Mouse (Mus musculus) mouse trophoblast stem cell (cell line): ENCODE data around the gene Nckipsd.

Source experiments
- in situ Hi-C, 2 experiments: fragments of 300-500 bp; cut with MseI, MboI; formaldehyde crosslinking; loops; 2 replicates in 1 of 2; 3 replicates in 1 of 2; pipeline ENCODE4 v1.15.1; 2025

Nckipsd gene

DNA sequence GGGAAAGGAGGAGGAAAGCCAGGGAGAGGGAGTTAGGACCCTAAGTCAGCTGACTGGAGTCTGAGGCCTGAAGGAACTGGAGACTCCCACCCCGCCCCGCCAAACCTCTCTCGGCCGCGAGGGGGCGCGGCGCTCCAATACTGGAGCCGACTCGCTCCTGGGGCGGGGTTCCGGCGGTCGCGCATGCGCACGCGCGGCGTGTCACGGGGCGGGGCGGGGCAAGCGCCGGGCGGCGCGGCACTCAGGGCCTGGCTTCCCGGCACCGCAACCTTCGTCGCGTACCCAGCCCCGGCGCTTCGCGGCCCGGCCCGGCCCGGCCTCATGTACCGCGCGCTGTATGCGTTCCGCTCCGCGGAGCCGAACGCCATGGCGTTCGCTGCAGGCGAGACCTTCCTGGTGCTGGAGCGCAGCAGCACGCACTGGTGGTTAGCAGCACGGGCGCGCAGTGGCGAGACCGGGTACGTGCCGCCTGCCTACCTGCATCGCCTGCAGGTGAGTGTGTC, at the start of gene Nckipsd:
TSS of gene Nckipsd (plus strand) at position 206 of the 503 bp plus-strand sequence.
- in situ Hi-C loops = no loop called here

DNA sequence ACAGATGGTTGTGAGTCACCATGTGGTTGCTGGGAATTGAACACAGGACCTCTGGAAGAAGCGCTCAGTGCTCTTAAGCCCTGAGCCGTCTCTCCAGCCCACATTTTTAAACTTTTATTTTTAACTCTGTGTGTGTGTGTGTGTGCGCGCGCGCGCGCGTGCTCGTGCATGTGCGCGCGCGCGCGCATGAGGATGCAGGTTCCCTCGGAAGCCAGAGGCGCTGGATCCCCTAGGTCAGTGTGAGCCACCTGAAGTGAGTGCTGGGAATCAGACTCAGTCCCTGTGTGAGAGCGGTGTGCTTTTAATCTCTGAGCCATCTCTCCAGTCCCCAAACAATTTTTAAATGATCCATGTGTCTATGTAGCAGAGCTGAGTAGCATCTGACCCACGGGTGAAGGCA, 49.0 kb upstream of the Nckipsd start:
- in situ Hi-C loops = no loop called here

GRCm38 (mm10) chr9:108759805-108760204, 48.4 kb upstream of the Nckipsd start:
- in situ Hi-C loops = no loop called here

DNA sequence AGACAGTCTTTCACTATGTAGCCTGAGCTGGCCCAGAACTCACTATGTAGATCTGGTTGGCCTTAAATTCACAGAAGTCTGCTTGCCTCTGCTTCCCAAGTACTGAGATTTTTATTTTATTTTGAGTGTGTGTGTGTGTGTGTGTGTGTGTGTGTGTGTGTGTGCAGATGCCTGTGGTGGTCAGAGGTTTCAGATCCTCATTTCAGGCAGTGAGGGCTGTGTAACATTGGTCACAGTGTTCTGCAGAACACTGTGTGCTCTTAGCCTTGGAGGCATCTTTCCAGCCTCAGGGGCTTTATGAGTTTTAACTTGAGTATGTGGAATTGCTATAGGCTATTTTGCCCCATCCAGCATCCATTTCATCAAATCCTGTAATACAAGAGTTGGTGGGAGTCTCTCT, 46.6 kb upstream of the Nckipsd start:
- in situ Hi-C loops = no loop called here

- in situ Hi-C loops = no loop called here
These were observed 43.2 kb upstream of the Nckipsd start for GRCm38 (mm10) chr9:108764971-108765370.

DNA sequence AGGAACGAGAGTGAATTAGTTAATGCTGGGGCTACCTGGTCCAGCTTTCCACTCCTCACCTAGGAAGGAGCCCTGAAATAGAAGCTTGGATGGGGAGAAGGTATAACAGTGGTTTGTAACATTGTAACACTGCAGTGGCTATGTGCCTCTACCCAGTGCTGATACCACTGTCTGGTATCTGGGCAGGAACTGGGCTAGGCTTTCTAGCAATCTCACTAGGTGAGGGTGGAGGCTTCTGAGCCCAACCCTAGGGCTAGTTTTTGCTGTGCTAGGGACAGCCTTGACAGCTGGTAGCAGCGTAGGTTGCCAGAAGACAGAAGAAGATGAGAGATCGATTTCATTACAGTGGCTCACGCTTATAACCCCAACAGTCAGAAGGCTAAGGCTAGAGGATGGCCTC, 31.6 kb upstream of the Nckipsd start:
- in situ Hi-C loops = no loop called here

DNA sequence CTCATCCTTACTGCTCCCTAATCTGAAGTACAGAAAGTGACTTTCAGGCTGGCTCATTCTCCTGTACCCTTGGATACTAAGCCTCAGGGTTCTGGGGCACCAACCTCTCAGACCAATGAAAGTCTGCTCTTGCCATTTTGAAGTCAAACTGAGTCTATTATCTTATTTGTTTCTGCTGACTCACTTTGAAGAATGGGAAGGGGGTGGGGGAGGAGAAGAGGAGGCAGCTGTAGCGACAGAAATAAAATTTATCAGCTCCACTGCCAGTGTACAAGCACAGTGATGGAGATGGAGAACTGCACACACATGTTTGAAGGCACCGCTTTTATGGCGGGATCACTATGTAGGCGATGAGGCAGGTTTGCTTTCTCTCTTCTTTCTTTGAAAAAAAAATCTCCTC, 30.9 kb upstream of the Nckipsd start:
- in situ Hi-C loops = no loop called here

DNA sequence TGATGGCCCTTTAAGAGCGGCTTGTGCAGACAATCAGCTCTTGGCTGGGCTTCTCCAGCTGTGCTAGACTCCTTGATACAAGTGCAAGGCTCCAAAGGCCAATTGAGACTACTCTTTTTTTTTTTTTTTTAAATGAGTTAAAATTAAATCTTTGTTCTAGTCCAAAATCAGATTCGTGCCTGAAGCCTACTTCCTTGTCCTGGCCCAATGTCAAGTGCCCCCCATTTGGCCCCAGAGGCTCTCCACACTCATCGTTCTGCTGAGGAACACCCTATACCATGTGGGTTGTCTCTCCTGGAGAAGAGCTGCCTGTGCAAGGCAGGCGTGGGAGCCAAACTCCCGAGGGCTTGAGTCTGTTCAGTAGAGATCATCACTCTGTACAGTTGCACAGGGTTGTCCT, 27.2 kb upstream of the Nckipsd start:
- in situ Hi-C loops = no loop called here

DNA sequence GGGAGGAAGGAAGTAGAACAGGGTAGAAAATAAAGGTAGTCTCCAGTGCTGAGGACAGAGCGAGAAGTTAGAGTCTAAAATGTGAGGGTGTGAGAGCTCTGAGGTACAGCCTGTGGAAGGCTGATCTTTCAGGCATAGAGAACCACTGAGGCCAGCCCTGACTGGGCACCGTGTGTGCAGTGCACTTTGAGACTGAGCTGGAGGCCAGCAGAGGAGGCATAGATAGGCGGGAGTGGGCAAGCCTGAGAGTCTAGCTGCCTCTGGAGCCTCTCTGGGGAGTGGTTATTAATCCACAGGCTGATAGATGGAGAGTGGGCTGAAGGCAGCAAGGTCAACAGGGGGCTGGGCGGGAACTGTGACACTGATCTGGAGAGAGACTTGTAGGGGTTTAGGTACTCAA, 26.3 kb upstream of the Nckipsd start:
- in situ Hi-C loops = no loop called here

- in situ Hi-C loops = no loop called here
These were observed 25.2 kb upstream of the Nckipsd start for GRCm38 (mm10) chr9:108782836-108783547.

GRCm38 (mm10) chr9:108783548-108784463, 24.4 kb upstream of the Nckipsd start, which contains the start of gene Ip6k2:
TSS of gene Ip6k2 (plus strand) at chr9:108783796.
- in situ Hi-C loops = no loop called here

DNA sequence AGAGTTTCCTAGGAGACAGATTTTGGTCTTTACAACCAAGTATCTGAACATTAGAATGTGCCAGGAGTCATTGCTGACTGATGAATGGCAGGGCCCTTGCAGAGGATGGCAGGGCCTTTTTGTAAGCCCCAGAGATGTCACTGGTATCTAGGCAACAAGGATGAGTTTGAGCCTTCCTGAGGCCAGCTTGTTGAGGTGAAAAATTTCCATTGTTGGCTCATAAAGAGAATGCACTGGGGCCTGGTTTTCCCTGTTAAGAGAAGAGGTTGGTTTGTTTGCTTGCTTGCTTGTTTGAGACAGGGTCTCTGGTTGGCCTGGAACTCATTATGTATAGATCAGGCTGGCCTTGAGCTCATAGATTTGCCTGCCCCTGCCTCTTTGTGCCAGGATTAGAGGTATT, 22.8 kb upstream of the Nckipsd start:
- in situ Hi-C loops = no loop called here

- in situ Hi-C loops = no loop called here
These were observed 21.7 kb upstream of the Nckipsd start for GRCm38 (mm10) chr9:108786494-108786893.

GRCm38 (mm10) chr9:108787080-108787479, 21.1 kb upstream of the Nckipsd start:
- in situ Hi-C loops = no loop called here

DNA sequence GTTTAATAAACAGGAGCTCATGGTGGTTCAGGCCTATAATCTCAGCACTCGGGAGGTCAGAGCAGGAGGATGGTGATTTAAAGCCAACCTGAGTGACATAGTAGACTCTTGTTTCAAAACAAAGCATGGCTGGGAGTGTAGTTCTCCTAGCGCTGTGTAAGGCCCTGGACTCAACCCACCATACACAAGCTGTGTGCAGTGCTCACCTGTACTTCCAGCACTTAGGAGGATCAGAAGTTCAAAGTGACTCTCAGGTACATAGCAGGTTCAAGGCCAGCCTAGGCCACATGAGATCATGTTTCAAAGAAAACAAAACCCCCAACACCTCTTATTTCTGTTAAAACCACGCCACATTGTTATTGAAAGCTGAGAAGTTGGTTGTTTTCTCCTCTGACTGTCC, 19.5 kb upstream of the Nckipsd start:
- in situ Hi-C loops = no loop called here

DNA sequence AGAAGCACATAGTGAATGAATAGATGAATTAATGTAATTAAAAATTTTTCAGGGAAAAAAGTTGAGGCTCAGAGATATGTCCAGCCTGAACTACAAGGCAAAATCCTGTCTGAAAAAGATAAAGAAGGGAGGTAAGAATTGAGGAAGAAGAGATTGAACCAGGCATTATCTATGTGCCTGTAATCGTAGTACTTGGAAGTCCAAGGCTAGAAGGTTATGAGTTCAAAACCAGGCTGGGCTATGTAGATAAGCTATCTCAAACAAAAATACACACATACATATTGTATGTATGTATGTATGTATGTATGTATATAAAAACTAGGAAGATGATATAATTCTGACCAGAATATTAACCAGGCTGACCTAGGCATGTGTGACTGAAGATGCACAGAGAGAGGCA, 15.9 kb upstream of the Nckipsd start:
- in situ Hi-C loops = no loop called here

GRCm38 (mm10) chr9:108792730-108793129, 15.4 kb upstream of the Nckipsd start:
- in situ Hi-C loops = no loop called here

GRCm38 (mm10) chr9:108795281-108795680, 12.9 kb upstream of the Nckipsd start:
- in situ Hi-C loops = no loop called here

- in situ Hi-C loops = no loop called here
These were observed 12.4 kb upstream of the Nckipsd start for GRCm38 (mm10) chr9:108795762-108796161.

GRCm38 (mm10) chr9:108796351-108796981, 11.7 kb upstream of the Nckipsd start:
- in situ Hi-C loops = no loop called here

DNA sequence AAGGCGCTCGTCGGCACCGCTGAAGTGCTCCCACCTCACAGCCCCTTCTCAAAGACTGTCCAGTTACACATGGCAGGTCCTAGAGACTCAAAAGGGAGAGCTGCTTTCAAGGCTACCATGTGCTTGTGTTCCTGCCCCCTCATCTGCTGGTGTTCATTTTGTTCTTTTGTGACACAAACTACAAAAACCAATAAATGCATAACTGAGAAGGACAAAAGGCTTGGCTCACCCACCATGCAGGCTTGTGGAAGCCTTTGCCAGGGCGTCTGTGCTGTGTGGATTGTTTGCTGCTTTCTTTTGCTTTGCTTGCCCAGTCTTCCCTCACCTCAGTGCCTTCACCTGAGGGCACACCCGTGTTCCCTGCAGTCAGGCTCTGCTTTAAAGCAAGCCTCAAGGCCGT, 10.7 kb upstream of the Nckipsd start:
- in situ Hi-C loops = no loop called here

GRCm38 (mm10) chr9:108798508-108799075, 9.6 kb upstream of the Nckipsd start:
- in situ Hi-C loops = no loop called here
